Mouse (Mus musculus) left cerebral cortex, postnatal 36 days (tissue): Measurements from ENCODE around the gene Camta1. TPM values are rescaled to one million over a fixed set of nuclear protein-coding genes. Genes with fewer than 3 reads are reported as not detected.
A peak's percentile ranks its signal among the peaks of the same experiment; 100 is the strongest.

Source experiments
- DNase-seq, 2 experiments: peaks; one replicate each; pipeline ENCODE4 v3.0.0; 2021 to 2022; ENCODE audit warnings: low spot score in 2 of 2, mixed read lengths in 1 of 2
- intact Hi-C: fragments of 180-260 bp; cut with DNase I; formaldehyde crosslinking; loops from one replicate; pipeline ENCODE4 v1.15.1; 2025
- total RNA-seq, 2 experiments: library from RNA; stranded (reverse); gene quantifications; 2 replicates each; pipeline ENCODE4 v1.2.3; 2021

Camta1 gene
- total RNA-seq, 2 experiments from 2014 or later = 207 to 216 TPM

DNA sequence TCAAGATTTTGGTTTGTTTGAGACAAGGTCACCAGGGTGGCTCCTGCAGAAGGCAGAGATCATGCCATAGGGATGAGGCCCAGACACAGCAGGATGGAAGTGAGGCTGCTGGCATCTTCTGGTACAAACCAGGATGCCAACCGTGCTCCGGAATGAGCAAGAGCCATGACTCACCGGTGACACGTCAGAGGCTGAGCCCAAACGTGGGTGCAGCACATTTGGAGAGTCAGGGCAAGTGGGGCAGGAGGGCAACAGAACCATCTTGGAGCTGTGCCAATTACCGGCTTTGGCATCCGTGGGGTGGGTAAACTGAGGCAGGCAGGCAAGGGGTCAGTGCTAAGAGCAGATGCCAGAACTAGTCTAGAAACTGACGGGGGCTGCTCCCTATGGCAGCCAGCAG, 888.4 kb downstream of the Camta1 start:
- DNase-seq = no peak
- intact Hi-C loops = no loop called here

DNA sequence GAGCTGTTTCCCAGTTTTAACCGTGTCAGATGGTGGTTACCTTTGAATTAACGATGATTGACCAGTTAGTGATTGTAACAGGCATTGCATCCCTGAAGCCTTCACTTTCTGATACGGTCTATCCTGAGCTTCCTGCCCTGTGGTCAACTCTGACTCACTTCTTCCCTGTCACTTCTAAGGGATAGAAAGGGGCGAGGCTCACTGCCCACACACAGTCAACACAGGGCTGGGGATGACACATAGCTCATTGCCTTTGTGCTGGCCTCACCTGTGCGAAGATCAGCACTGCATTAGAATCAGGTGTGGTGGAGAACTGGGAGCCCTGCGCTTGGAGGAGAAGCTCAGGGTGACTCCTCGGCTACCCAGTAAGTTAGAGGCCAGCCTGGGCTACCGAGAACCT, 892.7 kb downstream of the Camta1 start:
- intact Hi-C loops = no loop called here
- no peak for DNase-seq

DNA sequence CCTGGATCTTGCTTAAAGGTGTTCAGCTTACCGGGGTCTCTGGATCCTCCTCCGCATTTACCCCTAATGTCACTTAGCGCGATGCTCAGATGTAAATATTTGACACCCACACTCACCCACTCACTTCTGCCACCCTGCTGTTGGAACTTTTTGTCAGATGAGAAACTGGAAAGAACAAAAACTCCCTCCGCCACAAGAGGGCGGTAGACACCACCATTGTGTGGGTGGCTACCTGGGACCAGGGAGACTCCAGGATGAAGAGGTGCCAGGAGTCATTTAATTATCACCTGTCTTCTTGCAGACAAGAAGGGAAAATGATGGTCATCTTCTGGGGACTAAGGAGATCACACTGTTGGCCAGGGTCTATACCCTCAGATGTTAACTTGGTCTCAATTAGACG, 895.1 kb downstream of the Camta1 start:
- intact Hi-C loops = no loop called here
- DNase-seq = peak; percentile 32 to 45

DNA sequence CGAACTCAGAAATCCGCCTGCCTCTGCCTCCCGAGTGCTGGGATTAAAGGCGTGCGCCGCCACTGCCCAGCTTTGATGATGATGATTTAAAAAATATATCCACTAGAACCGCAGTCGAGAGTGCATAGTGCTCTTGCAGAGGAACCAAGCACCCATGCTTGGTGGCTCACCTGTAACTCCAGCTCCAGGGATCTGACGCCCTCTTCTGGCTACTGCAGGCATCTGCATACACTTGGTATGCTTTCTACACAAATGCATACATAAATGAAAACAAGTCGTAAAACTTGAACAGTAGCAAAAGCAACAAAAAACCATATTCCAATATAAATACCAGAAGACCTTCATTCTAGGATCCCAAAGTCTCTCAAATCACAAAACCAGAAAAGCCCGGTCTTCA, 896.1 kb downstream of the Camta1 start:
- no peak for DNase-seq
- intact Hi-C loops = no loop called here

DNA sequence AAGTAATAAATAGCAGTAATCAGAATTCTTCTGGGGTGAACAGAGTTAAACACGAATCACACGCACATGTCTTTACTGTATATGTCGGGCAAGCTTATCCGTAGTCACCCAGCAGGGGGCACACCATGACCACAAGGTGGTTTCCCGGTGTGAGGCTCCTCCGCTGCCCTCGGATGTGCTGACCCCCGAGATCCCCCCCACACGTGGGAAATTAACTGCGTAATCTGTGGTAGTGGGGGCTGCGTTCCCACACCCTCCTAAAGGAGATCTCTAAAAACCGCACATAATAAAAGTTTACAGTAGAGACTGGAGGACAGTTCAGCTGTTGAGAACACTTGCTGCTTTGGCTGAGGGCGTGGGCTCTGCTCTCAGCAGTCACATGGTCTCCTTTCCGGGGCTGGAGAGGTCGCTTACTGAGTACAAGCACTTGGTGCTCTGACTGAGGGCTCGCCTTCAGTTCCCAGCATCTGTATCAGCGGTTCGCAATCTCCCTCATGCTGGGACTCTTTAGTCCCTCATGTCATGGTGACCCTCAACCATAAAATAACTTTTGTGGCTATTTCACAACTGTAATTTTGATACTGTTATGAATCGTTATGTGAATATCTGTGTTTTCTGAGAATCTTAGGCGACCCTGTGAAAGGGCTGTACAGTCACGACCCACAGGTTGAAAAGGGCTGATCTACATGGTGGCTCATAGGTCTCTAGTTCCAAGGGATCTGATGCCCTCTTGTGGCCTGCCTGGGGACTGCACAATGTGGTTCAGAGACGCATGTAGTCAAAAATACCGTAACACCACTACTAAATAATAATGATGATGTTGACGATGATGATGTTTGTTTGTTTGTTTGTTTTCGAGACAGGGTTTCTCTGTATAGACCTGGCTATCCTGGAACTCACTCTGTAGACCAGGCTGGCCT, 896.8 kb downstream of the Camta1 start:
- intact Hi-C loops = loop anchor here (5.0 kb wide), 1 partner anchor 43 kb away; no protein-coding TSS in a partner anchor
- DNase-seq = peak; percentile 70 to 78

DNA sequence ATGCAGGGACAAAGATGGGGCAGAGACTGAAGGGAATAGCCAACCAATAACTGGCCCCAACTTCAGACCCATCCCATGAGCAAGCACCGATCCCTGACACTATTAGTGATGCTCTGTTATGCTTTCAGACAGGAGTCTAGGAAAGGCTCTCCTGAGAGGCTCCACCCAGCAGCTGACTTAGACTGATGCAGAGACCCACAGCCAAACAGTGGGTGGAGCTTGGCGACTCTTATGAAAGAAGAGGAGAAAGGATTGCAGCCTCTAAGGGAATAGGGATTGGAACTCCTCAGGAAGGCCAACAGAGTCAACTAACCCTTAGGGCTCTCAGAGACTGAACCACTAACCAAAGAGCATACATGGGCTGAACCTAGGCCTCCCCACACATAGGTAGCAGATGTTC, 898.0 kb downstream of the Camta1 start:
- intact Hi-C loops = loop anchor here (5.0 kb wide), 1 partner anchor 41 kb away; no protein-coding TSS in a partner anchor
- no peak for DNase-seq

DNA sequence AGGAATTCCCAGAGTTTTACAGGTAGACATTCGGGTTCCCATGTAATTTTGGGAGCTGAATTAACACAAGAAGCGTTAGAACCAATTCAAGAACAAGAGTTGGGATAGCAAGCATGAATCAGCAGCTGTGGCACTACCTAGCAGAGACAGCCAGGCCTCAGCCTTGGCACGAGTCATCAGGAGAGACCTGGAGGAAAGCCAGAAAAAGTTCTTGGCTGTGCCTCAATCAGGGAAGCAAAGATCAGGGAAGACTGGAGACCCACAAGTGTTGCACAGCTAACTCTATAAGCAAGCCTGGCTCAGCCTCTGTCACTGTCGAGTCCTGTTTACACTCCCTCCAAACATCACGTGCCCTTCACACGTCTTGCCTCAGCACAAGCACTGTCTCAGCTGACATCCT, 899.4 kb downstream of the Camta1 start:
- intact Hi-C loops = loop anchor here (5.0 kb wide), 1 partner anchor 40 kb away; no protein-coding TSS in a partner anchor
- DNase-seq = no peak

DNA sequence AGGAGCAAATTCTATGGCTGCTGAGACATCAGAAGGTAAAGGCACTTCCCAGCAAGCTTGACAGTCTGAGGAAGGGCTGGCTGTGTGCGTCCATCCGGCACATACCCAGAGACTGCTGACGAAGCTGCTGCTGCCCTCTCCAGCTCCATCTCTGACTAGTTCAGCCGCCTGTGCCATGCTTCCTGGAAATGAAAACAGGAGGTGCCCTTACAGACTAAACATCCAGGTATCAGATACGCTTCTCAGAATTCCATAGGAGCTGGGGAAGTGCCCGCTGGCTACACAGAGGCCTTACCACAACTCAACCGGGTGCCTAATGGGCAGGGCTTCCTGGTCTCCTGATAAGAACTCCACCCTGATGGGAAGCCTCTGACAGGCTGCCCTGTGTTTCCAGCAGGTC, 903.1 kb downstream of the Camta1 start:
- DNase-seq = no peak
- intact Hi-C loops = no loop called here

DNA sequence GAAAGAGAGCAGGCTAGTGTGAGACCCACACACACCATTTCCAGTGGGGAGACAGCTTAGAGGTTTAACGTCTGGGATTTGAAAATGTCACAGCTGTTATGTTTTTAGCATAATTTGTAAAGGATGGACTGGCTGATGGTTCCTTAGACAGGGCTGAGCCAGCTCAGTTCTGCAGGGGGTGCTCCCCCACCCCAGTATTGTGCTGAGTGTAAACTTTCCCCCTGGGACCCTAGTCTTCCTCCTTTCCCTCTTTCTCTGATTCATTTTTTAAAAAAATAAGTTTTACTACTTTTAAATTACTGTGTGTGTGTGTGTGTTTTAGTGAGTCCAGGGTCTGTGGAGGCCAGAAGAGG, 904.6 kb downstream of the Camta1 start:
- intact Hi-C loops = no loop called here
- DNase-seq = no peak

DNA sequence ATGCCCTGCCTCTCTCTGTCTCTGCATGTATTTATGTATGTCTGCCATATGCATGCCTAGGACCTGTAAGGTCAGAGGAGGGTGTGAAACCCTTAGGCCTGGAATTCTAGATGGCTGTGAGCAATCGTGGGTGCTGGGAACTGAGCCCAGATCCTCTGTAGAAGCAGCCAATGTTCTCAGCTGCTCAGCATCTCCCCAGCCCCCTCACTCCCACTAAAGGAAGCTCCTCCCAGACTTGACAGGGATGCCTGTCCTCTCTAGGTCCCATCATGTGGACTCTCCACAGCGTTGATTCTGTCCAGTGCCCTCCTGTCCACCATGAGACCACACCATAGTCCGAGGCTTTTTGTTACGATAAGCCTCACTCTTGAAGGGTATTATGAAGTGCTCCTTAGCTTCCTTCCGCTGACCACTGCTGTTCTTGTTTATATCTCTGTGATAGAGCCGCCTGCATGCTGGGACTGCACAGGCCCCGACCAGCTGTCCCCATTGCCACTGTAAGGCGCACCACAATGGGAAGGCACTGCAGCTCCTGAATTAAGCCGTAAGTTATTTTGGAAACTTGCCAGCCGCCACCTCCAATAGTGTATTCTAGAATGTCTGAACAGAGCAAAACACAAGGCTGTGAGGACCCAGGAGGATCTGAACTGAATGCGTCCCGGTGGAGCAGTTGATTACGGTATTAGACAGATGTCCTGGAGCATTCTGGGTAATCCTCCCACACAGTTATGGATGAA, 905.1 kb downstream of the Camta1 start:
- intact Hi-C loops = no loop called here
- no peak for DNase-seq

DNA sequence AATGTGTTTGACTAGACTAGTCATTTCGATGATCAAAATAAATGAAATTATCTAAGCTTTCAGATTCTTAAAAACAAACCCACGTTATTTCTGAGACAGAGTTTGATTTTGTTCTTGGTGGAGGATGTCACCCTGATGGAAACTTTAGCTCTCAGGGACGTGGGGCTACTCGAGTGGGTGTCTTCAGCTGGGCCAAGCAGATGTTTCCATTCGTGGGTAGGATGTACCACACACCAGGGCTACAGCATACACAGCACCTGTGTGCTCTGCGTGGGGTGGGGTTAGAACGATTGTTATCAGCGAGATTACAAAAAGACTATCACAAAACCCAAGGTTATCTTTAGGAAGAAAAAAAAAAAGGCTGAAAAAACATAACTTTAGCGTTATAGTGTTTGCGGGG, 910.7 kb downstream of the Camta1 start:
- DNase-seq = no peak
- intact Hi-C loops = no loop called here

DNA sequence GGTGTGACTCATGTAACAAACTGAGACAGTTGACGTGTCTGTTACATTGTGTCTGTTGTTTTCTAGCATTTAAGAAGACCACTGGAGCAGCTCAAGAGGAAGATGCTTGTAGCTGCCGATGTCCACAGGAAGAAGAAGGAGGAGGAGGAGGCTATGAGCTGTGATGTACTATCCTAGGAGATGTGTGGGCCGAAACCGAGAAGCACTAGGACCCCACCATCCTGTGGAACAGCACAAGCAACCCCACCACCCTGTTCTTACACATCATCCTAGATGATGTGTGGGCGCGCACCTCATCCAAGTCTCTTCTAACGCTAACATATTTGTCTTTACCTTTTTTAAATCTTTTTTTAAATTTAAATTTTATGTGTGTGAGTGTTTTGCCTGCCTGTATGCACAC, 917.0 kb downstream of the Camta1 start:
- intact Hi-C loops = no loop called here
- DNase-seq = peak in 1 of 2 experiments; percentile 23

DNA sequence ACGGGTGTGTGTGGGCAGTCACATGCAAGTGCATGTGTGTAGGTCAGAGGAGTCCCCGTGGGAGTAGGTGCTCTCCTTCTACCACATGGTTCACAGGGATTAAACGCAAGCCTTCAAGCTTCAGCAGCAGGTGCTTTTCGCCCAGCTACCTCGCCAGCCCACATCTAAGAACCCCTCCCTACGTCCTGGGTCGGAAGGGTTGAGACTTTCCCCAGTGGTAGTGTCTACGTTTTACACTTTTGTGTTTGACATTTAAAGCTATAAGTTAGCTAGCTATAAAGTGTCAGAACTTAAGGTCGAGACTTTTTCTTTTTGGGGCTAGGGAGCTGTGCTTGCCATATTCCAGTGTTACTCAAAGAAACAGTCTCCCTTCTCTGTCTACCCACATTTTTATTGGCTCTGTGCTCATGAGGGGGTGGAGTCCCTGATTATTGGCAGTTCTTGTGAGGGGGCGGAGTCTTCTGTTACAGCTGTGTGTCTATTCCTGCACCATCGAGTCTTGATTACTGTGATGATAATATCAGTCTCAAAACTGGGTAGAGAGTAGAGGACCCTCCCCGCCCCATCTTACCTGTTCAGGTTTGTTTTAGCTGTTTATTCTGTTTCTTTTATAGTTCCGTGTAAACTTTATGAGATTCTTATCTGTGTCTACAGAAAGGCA, 921.6 kb downstream of the Camta1 start:
- intact Hi-C loops = no loop called here
- DNase-seq = no peak

DNA sequence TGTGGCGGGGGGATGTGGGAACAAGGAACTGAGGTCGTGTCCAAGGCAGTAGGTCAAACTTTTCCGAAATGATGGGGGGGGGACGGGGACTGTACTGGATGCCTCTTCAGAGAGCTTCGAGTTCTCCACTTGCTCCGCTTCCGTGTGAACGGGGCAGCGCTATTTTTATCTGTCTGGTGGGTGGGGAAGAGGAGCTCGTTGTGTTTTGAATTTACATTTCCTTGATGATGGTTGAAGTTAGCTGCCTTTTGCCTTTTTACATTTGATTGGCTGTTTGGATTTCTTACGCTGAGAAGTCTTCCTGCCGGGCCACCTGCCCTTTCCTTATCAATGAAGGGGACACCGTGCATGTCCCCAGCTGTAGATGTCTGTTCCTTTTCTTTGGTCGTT, 923.6 kb downstream of the Camta1 start:
- peak in 1 of 2 experiments; percentile 26 for DNase-seq
- intact Hi-C loops = no loop called here

DNA sequence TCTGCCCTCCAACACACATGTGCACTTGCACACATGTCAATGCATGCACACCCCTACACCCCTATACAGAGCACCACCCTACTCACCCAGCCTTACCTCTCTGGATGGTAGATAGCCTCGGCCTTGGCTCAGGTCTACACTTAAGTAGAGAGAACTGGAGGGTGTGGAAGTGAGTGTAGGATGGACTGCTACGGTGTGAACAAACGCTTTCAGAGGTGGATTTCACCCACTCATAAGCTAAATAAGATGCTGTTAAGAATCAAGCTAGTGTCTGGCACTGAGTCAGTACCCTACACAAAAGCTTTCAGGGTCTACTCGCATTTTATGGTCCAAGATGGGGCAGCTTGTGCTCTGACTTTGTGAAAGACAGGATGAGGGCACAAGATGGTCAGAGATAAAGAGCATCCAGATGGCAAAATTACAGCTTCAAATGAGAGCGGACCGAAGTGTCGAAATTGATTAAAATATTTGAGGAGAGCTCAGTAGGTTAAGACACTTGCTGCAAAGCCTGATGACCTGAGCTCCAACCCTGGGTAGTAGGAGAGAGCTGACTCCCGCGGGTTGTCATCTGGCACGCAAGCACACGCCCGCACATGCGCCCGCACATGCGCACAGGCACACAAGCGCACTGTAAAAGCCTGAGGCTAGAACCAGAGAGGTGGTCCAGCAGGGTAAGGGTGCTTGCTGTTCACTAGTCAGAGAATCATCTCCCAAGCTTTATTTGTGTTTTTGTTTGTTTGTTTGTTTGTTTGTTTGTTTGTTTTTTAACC, 924.2 kb downstream of the Camta1 start:
- peak; percentile 56 to 60 for DNase-seq
- intact Hi-C loops = no loop called here

DNA sequence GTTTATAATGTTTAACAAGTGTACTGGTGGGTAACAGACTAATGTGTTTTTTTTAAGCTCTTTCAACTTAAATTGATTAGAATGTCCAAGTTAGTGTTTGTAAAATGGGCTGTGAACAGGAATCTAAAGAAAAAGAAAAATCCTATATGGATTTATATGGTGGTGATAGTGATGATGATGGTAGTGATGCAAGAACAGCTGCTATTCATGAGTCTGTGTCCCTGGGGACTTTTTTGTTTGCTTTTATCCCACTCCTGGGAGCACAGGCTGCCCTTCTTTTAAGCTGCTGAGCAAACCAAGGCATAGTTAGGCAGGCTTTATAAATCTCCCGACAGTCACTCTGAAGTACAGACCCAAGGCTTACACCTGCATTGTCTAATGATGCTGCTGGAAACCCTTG, 928.2 kb downstream of the Camta1 start:
- intact Hi-C loops = no loop called here
- no peak for DNase-seq

DNA sequence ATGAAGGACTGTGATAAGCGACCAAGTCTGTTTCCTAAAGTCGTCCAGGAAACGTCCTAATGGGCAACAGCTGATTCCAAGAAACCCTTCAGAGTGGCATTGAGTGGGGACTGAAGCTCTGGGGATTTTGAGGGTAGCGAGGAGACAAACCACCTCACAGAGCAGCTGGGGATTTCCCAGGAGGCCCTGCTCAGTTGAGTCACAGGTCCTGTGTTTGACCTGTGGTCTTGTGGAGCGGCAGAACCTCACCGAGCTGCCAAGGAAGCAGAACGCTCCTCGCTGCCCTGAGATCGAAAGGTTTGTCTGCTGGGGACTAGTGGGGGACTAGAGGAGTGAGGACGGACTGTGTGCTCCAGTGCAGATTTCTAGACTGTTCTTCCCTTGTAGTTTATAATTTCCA, 933.9 kb downstream of the Camta1 start:
- intact Hi-C loops = no loop called here
- no peak for DNase-seq

DNA sequence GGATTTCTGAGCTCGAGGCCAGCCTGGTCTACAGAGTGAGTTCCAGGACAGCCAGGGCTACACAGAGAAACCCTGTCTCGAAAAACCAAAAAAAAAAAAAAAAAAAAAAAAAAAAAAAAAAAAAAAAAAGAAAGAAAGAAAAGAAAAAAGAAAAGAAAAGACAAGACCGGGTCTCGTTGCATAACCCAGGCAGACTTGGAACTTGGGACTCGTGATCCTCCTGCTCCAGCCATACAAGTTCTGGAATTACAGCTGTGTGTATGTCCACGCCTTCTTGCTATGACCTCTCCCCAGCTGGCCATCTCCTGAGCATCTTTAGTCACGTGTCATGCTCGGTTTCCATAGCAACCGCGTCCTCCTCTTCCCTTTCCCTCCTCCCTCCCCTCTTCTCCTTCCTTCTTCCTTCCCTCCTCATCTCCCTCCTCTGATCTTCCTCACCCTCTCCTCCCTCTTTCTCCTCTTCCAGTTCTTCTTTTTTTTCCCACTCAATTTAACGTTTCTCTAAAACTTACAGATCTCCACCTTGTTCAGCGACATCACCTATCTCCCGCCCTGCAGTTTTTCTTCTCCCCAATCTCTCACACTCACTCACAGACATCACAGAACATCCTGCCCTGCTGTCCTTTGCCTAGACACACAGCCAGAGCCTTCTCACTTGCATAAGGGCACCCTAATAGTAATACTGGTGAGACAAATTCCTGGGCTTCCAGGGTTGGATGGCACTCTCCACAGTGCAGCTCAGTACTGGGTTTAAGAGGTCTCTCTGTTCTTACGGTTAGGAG, 934.6 kb downstream of the Camta1 start:
- DNase-seq = no peak
- intact Hi-C loops = no loop called here

DNA sequence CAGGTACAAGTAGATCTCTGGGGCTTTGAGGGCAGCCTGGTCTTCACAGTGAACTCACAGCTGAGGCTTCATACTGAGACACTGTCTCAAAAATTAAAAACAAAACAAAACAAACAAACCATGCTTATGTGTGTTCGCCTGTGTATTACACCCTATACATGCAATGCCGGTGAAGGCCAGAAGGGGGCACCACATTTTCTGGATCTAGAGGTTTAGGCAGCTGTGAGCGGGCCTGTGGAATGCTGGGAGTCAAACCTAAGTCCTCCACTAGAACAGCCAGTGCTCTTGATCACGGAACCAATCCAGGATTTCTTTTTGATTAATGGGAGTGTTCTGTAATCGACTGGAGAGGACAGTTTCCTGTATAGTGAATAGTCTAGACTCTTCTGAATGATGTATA, 935.8 kb downstream of the Camta1 start:
- DNase-seq = no peak
- intact Hi-C loops = no loop called here
